Mouse (Mus musculus) liver, adult 2 months (tissue): ENCODE measurements around the gene Grm5. TPM values are rescaled to one million over a fixed set of nuclear protein-coding genes. Genes with fewer than 3 reads are reported as not detected.

Source experiments
- DNase-seq: peaks from one replicate; pipeline ENCODE4 v3.0.0-alpha.2; 2011; ENCODE audit warnings: low read depth, low spot score; ENCODE audit errors: extremely low read depth
- H3K27ac ChIP-seq: fragments of 200-500 bp; replicated peaks from 2 replicates; pipeline ENCODE4 v1.5.1; 2012; ENCODE audit warnings: low read depth, mild to moderate bottlenecking, control low read depth, inconsistent platforms, low read length; ENCODE audit not compliant: insufficient read depth
- H3K27me3 ChIP-seq: fragments of 200-500 bp; 2 replicates; pipeline ENCODE4 v1.6.1; 2012; ENCODE audit warnings: mild to moderate bottlenecking, moderate library complexity, low read length, inconsistent platforms; ENCODE audit not compliant: control insufficient read depth, insufficient read depth
- H3K36me3 ChIP-seq: fragments of 200-500 bp; 2 replicates; pipeline ENCODE4 v1.6.1; 2012; ENCODE audit warnings: low read length, inconsistent platforms; ENCODE audit not compliant: control insufficient read depth, insufficient read depth
- H3K4me1 ChIP-seq: fragments of 200-500 bp; 2 replicates; pipeline ENCODE4 v1.6.1; 2011; ENCODE audit warnings: low read length; ENCODE audit not compliant: control insufficient read depth, insufficient read depth
- H3K4me3 ChIP-seq: fragments of 200-500 bp; 2 replicates; pipeline ENCODE4 v1.5.1; 2011; ENCODE audit warnings: low read depth, mild to moderate bottlenecking, control low read depth, low read length, moderate library complexity; ENCODE audit not compliant: insufficient read depth
- H3K79me2 ChIP-seq: fragments of 200-500 bp; 2 replicates; pipeline ENCODE4 v1.6.1; 2012; ENCODE audit warnings: inconsistent platforms, mild to moderate bottlenecking, low read length, moderate library complexity; ENCODE audit not compliant: control insufficient read depth, insufficient read depth
- H3K9ac ChIP-seq: fragments of 200-500 bp; 2 replicates; pipeline ENCODE4 v1.6.1; 2012; ENCODE audit warnings: low read depth, mild to moderate bottlenecking, control low read depth, inconsistent platforms, low read length
- CTCF ChIP-seq: fragments of 200-500 bp; IDR thresholded peaks from 2 replicates; pipeline ENCODE4 v1.5.1; 2011; ENCODE audit warnings: low read depth, low read length, control low read depth
- POLR2A ChIP-seq: fragments of 200-500 bp; IDR thresholded peaks from 2 replicates; pipeline ENCODE4 v1.6.1; 2011; ENCODE audit warnings: low read length, control low read depth; ENCODE audit not compliant: insufficient read depth; ENCODE audit errors: extremely low read depth
- WGBS: fragments of 180-500 bp; shearing (Covaris S2); methylation state at CpG from one replicate; pipeline ENCODE4 v1.1.7; 2018; 5-methylcytosine and 5-hydroxymethylcytosine counted together
- polyA plus RNA-seq: library from polyadenylated mRNA; depleted of rRNA; stranded (reverse); fragments of >200 nt; gene quantifications from 2 replicates; pipeline ENCODE4 v1.2.3, GENCODE M21; 2012
- total RNA-seq: library from RNA; depleted of rRNA; stranded (reverse); fragments of >200 nt; gene quantifications from 2 replicates; pipeline ENCODE4 v1.2.3, GENCODE M21; 2014

The Grm5 gene
- total and polyA plus RNA-seq, 2 experiments: not detected

DNA sequence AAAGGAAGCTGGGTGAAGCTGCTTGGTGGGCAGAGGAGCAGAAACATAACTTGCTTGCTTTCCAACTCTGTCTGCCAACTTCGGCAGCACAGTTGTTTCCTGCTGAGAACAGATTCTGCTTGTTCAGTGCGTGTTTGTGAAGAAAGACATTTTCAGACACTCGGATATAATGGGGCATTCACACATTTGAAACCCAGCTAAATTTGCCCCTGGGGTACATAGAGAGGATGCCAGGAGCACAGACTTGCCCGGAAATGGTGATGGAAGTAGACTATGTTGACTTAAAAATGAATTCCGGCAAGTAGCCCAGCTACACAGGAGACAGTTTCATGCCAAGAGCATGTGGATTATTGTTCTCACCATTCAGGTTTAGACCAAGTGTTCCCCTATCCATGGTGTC lies 342.0 kb downstream of the Grm5 start:
- Histone ChIP-seq H3K4me1 (no peaks in the 10 kb centered on the region; the same call in 1 of the 2 replicates), H3K9ac (no peak overlapping the region), H3K27me3 (no peaks in the 10 kb centered on the region), H3K4me3 (no peak overlapping the region), H3K79me2 (no peaks in the 10 kb centered on the region), H3K36me3 (no peaks in the 10 kb centered on the region), H3K27ac (no peak overlapping the region)
- WGBS: 61% methylated on average over 5 of the region's 5 CpGs
- TF ChIP-seq CTCF: no peak
- TF ChIP-seq POLR2A: no peak
- DNase-seq: no peak

DNA sequence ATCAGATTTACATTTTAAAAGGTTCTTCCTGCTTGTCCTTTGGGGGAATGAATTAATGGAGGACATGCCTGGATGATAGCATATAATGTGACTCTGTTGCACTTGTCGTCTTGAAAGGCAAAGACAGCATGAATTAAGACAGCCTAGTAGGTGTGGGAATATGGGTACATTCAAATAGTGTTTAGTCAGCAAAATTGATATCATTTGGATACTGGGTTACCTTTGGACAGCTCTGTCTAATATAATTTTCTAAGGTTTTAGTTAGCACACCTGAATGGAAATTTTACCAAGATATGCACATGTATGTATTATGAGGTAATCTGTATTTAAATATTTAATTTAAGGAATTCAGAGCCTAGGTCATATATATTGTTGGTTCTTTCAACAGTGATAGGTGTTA lies 353.4 kb downstream of the Grm5 start:
- no peak overlapping the region for H3K4me3 ChIP-seq
- no peaks in the 10 kb centered on the region for H3K4me1 ChIP-seq
- no peak overlapping the region for H3K27ac ChIP-seq
- H3K79me2 ChIP-seq: no peaks in the 10 kb centered on the region
- no peaks in the 10 kb centered on the region for H3K27me3 ChIP-seq
- DNase-seq: no peak
- TF ChIP-seq CTCF (no peak), POLR2A (no peak)
- H3K36me3 ChIP-seq: no peaks in the 10 kb centered on the region
- WGBS: 77% methylated on average over 1 of the region's 1 CpGs
- no peak overlapping the region for H3K9ac ChIP-seq

DNA sequence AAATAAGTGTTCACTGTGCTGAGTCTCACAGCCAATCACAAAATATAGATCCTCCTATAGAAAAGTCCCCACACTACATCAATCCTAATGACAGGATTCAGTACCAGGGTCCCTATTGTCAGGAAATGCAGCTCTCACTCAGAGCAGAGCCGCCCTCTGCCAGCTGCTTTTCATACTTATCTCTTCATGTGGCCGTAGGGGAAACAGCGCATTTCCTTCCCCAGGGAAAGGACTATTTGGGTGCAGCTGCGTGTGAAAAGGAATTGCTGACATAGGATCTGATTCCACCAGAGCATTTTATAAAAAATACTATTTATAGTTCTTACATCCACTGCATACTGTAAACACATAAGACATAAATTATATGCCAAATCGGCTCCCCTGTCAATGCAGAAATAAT lies 354.3 kb downstream of the Grm5 start:
- Histone ChIP-seq H3K4me1 (no peaks in the 10 kb centered on the region), H3K36me3 (no peaks in the 10 kb centered on the region), H3K9ac (no peak overlapping the region), H3K79me2 (no peaks in the 10 kb centered on the region), H3K27me3 (no peaks in the 10 kb centered on the region), H3K27ac (no peak overlapping the region), H3K4me3 (no peak overlapping the region)
- DNase-seq: no peak
- 46% methylated on average over 5 of the region's 5 CpGs for WGBS
- TF ChIP-seq CTCF (no peak), POLR2A (no peak)

DNA sequence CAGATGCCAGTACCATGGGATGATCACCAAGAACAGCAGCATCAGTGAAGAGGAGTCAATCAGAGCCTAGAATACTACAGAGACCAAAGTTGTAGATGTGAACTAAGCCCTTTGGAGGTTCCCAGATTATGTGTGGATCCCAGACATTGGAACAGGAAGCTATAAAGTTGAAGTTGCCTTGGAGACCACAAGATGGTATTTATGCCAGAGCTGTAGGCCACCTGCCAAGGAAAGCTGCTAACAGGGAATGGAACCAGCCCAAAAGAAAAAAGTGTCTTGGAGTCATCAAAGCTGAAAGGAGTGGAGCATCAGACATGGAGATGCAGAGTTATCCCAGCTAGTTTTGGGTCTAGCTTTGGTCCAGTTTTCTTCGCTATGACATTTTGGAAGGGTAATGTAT lies 366.2 kb downstream of the Grm5 start:
- TF ChIP-seq CTCF: no peak
- no peak for TF ChIP-seq POLR2A
- 94% methylated on average over 1 of the region's 1 CpGs for WGBS

DNA sequence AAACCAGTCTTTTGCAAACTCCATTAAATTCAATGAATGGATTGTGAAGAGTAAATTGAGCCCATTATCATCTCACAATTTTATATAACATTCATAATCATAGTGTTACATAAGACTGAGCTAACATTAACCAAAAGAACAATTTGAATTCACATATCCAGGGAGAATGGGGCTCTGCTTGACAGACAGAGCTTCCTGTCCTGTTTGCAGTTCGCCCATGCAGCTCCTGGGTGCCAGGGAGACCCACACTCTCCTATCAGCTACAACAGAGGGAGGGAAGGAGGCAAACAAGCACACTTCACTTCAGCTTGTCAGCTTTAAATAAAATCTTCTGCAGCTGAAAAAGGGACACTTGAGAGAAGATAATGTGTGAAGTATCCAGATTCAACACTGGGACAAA lies 389.2 kb downstream of the Grm5 start:
- H3K36me3 ChIP-seq: no peaks in the 10 kb centered on the region
- H3K27ac ChIP-seq: no peak overlapping the region
- H3K4me1 ChIP-seq: no peaks in the 10 kb centered on the region
- no peaks in the 10 kb centered on the region for H3K27me3 ChIP-seq
- H3K79me2 ChIP-seq: no peaks in the 10 kb centered on the region
- H3K9ac ChIP-seq: no peak overlapping the region
- no peak overlapping the region for H3K4me3 ChIP-seq
- no peak for TF ChIP-seq CTCF
- TF ChIP-seq POLR2A: no peak
- DNase-seq: no peak
- whole genome bisulfite sequencing: 16% methylated on average over 1 of the region's 1 CpGs

More for the DNA sequence above, 366.2 kb downstream of the Grm5 start:
- no peak overlapping the region for H3K27ac ChIP-seq
- H3K4me3 ChIP-seq: no peak overlapping the region
- H3K4me1 ChIP-seq: no peaks in the 10 kb centered on the region
- H3K9ac ChIP-seq: no peak overlapping the region
- H3K36me3 ChIP-seq: no peaks in the 10 kb centered on the region
- no peaks in the 10 kb centered on the region for H3K79me2 ChIP-seq
- DNase-seq: no peak
- H3K27me3 ChIP-seq: no peaks in the 10 kb centered on the region

DNA sequence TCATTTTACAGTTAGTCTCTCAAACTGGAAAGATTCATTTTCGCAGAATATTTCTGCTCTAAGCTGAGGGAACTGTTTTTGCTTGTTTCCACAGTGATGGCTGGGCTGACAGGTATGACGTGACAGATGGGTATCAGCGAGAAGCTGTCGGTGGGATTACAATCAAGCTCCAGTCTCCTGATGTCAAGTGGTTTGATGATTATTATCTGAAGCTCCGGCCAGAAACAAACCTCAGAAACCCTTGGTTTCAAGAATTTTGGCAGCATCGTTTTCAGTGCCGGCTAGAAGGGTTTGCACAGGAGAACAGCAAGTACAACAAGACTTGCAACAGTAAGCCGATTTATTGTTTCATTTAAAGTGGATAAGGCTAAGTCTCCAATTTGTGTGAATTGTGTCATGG lies 391.1 kb downstream of the Grm5 start:
- 76% methylated on average over 8 of the region's 8 CpGs for WGBS
- H3K4me1 ChIP-seq: no peaks in the 10 kb centered on the region
- no peaks in the 10 kb centered on the region for H3K79me2 ChIP-seq
- H3K36me3 ChIP-seq: no peaks in the 10 kb centered on the region
- H3K27me3 ChIP-seq: no peaks in the 10 kb centered on the region
- H3K4me3 ChIP-seq: no peak overlapping the region
- H3K9ac ChIP-seq: no peak overlapping the region
- DNase-seq: no peak
- H3K27ac ChIP-seq: no peak overlapping the region
- TF ChIP-seq CTCF (no peak), POLR2A (no peak)
